Mouse (Mus musculus): ENCODE data around the gene Nmnat2. TPM values are rescaled to one million over a fixed set of nuclear protein-coding genes. Genes with fewer than 3 reads are reported as not detected.

Gene Nmnat2
- polyA plus RNA-seq, 1 experiment from 2014 or later = 1.8 TPM

DNA sequence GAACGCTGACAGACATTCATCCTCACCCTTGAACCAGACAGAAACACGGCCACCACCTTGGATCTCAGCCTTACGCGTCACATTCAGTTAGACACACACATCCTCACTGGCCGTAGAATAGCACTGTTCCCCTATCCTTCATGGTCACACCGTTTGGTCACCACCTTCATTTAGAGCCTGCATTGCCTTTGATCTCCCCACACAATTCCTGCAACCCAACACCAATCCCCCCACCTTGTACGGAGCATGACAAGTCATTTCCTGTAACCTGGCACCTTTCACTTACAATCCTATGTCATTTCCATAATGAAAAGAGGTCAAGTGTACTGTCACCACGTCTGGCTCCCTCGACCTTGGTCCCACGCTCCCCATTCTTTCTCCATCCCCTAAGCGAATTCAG lies 189.2 kb downstream of the Nmnat2 start:
- Histone ChIP-seq H3K4me3 (replicated peaks) (no peak overlapping the region), H3K27ac (no peak overlapping the region), H3K9me3 (no peaks in the 10 kb centered on the region), H3K36me3 (no peaks in the 10 kb centered on the region), H3K27me3 (replicated peaks) (no peaks in the 10 kb centered on the region), H3K9ac (no peak overlapping the region), H3K4me1 (replicated peaks) (peaks cover 17% of the 10 kb centered on the region), H3K4me2 (replicated peaks) (no peak overlapping the region)
- ATAC-seq = no peak
- 73% methylated on average over 11 of the region's 11 CpGs for WGBS

DNA sequence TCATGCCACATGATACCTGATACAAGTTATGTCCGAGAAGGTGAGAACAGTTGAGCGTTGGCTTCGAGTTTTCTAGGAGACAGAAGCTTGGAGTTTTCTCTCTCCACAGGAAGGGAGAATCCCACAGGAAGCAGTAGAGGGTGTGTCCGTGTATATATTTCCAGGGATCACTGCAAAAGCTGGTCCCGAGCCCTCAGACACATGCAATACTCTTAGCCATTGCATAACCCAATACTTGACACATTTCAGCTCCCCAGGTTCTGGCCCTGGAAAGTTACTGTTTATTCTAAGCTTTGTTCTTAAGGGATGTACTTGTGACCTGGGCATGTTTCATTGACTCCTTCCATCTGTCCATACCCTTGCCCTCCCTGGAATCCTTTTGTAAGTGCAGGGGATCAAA lies 191.0 kb downstream of the Nmnat2 start:
- ATAC-seq = no peak
- Histone ChIP-seq H3K9ac (no peak overlapping the region), H3K9me3 (no peaks in the 10 kb centered on the region), H3K4me2 (replicated peaks) (no peak overlapping the region), H3K27me3 (replicated peaks) (no peaks in the 10 kb centered on the region), H3K27ac (no peak overlapping the region), H3K4me3 (replicated peaks) (no peak overlapping the region), H3K4me1 (replicated peaks) (peaks cover 7% of the 10 kb centered on the region; the same call in 1 of the 2 replicates), H3K36me3 (no peaks in the 10 kb centered on the region)
- 64% methylated on average over 5 of the region's 5 CpGs for WGBS

DNA sequence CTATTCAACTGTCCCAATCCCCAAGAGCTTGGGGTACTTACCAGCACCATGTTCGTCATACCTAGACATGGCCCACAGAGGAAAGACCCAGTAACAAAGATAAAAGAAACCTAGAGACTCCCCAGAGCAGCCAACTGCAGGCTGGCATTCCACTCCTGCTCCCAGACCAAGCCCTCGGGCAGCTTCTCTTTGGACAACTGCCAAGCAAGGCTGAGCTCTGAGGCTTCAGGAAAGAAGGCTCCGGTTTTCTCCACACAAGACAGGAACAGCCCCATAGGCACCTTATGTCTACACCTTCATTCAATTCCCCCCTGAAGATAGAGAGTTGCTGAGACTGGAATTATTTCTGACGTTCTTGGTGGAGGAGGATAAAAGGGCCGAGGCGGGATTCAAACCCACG lies 197.8 kb downstream of the Nmnat2 start:
- H3K9me3 ChIP-seq = no peaks in the 10 kb centered on the region
- WGBS = 81% methylated on average over 7 of the region's 7 CpGs
- no peak overlapping the region for H3K9ac ChIP-seq
- H3K36me3 ChIP-seq = no peaks in the 10 kb centered on the region
- no peaks in the 10 kb centered on the region for H3K27me3 ChIP-seq (replicated peaks)
- H3K4me3 ChIP-seq (replicated peaks) = no peak overlapping the region
- ATAC-seq = no peak
- no peak overlapping the region for H3K4me2 ChIP-seq (replicated peaks)
- H3K4me1 ChIP-seq (replicated peaks) = 0 out of 2 replicates have a peak, but pooled peaks cover 4% of the 10 kb centered on the region
- H3K27ac ChIP-seq = no peak overlapping the region

DNA sequence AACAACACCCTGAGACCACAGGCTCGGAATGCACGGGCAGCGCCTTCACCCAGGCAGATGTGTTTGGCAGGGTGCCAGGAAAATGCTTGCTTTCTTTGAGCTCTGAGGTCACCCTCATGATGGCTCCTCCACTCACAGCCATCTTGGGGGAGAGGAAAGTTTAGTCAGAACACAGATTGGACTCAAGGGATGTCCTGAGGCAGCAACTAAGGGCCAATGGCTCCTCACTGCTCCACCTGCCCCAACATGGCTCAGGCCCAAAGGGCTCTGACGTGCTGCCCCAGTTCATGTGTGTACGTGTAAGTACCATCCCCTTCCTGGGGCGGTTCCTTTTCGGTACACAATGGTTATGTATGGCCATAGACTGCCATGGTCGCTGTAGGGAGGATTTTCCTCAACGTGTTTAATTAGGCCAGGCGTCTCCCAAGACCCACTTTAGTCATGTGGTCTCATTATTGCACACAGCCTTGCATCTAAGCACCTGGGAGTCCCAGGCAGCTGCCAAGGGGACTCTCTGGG lies 198.9 kb downstream of the Nmnat2 start:
- Histone ChIP-seq H3K27me3 (replicated peaks) (no peaks in the 10 kb centered on the region), H3K4me3 (replicated peaks) (no peak overlapping the region), H3K9me3 (no peaks in the 10 kb centered on the region), H3K36me3 (no peaks in the 10 kb centered on the region), H3K9ac (no peak overlapping the region), H3K4me1 (replicated peaks) (0 out of 2 replicates have a peak, but pooled peaks cover 4% of the 10 kb centered on the region), H3K27ac (no peak overlapping the region), H3K4me2 (replicated peaks) (no peak overlapping the region)
- ATAC-seq = peak; percentile 74
- 65% methylated on average over 10 of the region's 10 CpGs for WGBS

DNA sequence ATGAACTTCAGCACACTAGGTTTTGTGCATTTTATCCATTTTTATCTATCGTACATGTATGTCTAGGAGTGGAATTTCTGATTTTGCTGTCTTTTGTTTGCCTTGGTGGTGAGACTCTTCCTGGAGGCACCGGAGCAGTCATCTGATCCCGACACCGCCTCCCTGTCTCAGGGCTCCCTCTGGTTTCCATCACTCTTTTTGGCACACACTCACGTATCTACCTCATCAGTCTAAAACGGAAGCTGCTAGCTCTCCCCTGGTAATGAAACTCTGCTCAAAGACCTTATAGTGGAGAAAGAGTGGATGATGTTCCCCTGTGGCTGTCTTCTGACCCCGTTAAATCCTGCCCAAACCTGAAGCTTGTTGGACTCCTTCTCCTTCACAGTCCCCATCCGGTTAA lies 200.6 kb downstream of the Nmnat2 start:
- H3K27me3 ChIP-seq (replicated peaks) = no peaks in the 10 kb centered on the region
- no peak for ATAC-seq
- no peak overlapping the region for H3K4me3 ChIP-seq (replicated peaks)
- WGBS = 54% methylated on average over 8 of the region's 8 CpGs
- H3K9ac ChIP-seq = no peak overlapping the region
- no peaks in the 10 kb centered on the region for H3K36me3 ChIP-seq
- no peak overlapping the region for H3K4me2 ChIP-seq (replicated peaks)
- H3K9me3 ChIP-seq = no peaks in the 10 kb centered on the region
- 0 out of 2 replicates have a peak, but pooled peaks cover 4% of the 10 kb centered on the region for H3K4me1 ChIP-seq (replicated peaks)
- no peak overlapping the region for H3K27ac ChIP-seq

DNA sequence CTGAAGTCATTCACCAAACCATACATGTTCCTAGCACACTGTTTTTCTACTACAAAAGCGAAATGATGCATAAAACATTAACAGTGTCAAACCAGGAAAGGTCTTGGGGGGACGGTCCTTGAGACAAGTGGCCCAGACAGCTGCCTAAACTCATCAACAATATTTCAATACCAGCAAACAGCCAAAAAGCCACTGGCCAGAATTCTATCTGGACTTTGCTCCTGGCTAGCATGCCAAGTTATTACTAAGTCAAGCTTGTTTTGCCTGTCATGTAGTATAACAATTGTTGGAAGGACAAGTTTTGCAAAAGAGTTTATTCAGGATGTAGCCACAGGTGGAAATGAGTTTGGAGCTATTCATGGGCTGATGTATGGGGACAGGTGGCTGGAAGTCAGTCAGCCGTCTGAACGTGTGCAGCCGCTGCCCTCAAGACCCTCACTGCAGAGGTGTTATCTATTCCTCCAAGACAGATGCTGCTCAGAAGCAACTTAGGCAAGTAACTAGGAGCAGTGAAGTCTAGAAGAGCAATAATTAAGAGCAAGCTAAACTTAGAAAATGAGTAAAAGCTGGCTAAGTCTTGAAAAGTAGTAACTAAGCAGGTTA lies 202.3 kb downstream of the Nmnat2 start:
- 77% methylated on average over 5 of the region's 5 CpGs for WGBS
- H3K4me1 ChIP-seq (replicated peaks) = 0 out of 2 replicates have a peak, but pooled peaks cover 4% of the 10 kb centered on the region
- no peak overlapping the region for H3K27ac ChIP-seq
- no peaks in the 10 kb centered on the region for H3K9me3 ChIP-seq
- H3K9ac ChIP-seq = no peak overlapping the region
- no peaks in the 10 kb centered on the region for H3K27me3 ChIP-seq (replicated peaks)
- H3K4me2 ChIP-seq (replicated peaks) = no peak overlapping the region
- no peak for ATAC-seq
- no peaks in the 10 kb centered on the region for H3K36me3 ChIP-seq
- H3K4me3 ChIP-seq (replicated peaks) = no peak overlapping the region

DNA sequence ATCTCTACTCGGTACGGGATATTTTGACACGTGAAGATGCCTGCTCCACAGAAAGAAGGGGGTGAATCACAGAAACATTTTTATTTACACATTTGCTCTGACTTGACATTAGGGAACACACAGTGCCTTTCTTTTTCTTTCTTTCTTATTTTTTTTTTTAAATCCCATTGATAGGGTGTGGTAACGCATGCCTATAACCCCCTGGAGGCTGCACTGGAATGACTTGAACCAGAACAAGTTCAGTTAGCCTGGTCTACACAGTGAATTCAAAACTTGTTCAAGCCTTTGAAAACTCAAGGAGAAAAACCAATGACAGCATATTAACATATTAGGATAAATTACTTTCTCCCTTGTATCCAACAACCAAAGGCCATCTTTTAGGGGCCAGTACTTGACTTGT lies 204.3 kb downstream of the Nmnat2 start:
- Histone ChIP-seq H3K4me3 (replicated peaks) (no peak overlapping the region), H3K4me2 (replicated peaks) (no peak overlapping the region), H3K36me3 (no peaks in the 10 kb centered on the region), H3K27ac (no peak overlapping the region), H3K9ac (no peak overlapping the region), H3K9me3 (no peaks in the 10 kb centered on the region), H3K27me3 (replicated peaks) (no peaks in the 10 kb centered on the region), H3K4me1 (replicated peaks) (no peaks in the 10 kb centered on the region)
- WGBS = 91% methylated on average over 4 of the region's 4 CpGs
- ATAC-seq = no peak

DNA sequence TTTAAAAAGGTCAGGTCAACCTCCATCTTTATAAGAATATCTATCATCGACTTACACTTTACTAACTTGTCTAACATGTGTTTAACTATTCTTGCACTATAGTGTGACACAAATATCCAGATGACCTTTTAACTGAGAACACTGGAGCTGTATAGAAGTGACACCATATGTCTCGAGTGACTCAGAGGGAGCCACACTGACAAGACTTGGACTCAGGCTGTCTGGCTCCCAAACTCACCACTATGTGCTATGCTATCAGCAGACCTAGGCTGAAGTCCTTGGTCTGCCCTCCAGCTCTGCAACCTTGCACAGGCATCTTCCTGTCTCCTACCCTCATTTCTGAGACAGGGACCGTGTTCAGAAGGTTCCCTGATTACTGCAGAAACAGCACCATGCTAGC lies 209.0 kb downstream of the Nmnat2 start:
- Histone ChIP-seq H3K9me3 (no peaks in the 10 kb centered on the region), H3K27me3 (replicated peaks) (no peaks in the 10 kb centered on the region), H3K4me3 (replicated peaks) (no peak overlapping the region), H3K4me2 (replicated peaks) (no peak overlapping the region), H3K4me1 (replicated peaks) (no peaks in the 10 kb centered on the region), H3K27ac (no peak overlapping the region), H3K36me3 (no peaks in the 10 kb centered on the region), H3K9ac (no peak overlapping the region)
- ATAC-seq = no peak
- WGBS = 62% methylated on average over 3 of the region's 3 CpGs

DNA sequence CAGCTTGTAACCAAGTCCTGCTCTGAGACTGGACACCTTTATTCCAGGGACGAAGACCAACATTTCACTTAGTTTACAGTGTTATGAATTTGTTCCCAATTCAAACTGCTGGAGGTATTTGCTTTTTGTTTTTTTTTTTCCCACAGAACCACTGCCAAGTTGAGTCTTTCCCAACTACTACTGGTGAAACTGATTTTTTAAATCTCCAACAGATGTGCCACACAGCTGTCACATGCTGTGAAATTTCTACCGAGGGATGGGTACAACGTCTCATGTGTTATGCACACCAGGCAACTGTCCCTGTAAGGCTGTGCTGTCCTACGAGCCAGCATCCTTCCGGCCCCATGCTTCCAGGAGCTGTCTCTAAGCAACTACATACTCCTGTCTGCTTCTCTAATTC lies 213.5 kb downstream of the Nmnat2 start:
- no peak for ATAC-seq
- Histone ChIP-seq H3K36me3 (no peaks in the 10 kb centered on the region), H3K27ac (no peak overlapping the region), H3K9me3 (no peaks in the 10 kb centered on the region), H3K27me3 (replicated peaks) (no peaks in the 10 kb centered on the region), H3K4me3 (replicated peaks) (no peak overlapping the region), H3K4me2 (replicated peaks) (no peak overlapping the region), H3K4me1 (replicated peaks) (peaks cover 12% of the 10 kb centered on the region), H3K9ac (no peak overlapping the region)
- 85% methylated on average over 5 of the region's 5 CpGs for WGBS

Other genes with a start within 250 kb of the Nmnat2 start
- not detected in 2 replicates for gene Apobec4, start 204.4 kb upstream of the Nmnat2 start, polyA plus RNA-seq (2015; fragmentation: Nextera tagmentation; extraction: Ambion mirVana)
- gene Rgl1, start 188.6 kb upstream of the Nmnat2 start, polyA plus RNA-seq (2015; fragmentation: Nextera tagmentation; extraction: Ambion mirVana) = 44.2 and 44.8 TPM in 2 replicates
- 327 and 358 TPM in 2 replicates for gene Arpc5, start 188.5 kb upstream of the Nmnat2 start, polyA plus RNA-seq (2015; fragmentation: Nextera tagmentation; extraction: Ambion mirVana)
- gene Ncf2, start 154.8 kb upstream of the Nmnat2 start, polyA plus RNA-seq (2015; fragmentation: Nextera tagmentation; extraction: Ambion mirVana) = 8.3 and 8.8 TPM in 2 replicates
- gene Smg7, start 52.3 kb upstream of the Nmnat2 start, polyA plus RNA-seq (2015; fragmentation: Nextera tagmentation; extraction: Ambion mirVana) = 22.5 and 23.9 TPM in 2 replicates
- 7.2 and 7.3 TPM in 2 replicates for gene Lamc2, start 231.5 kb downstream of the Nmnat2 start, polyA plus RNA-seq (2015; fragmentation: Nextera tagmentation; extraction: Ambion mirVana)

Measured in intestine, embryonic 15.5 days (tissue).